Mouse (Mus musculus): ENCODE measurements at regions not wholly inside any gene's neighbourhood (a gene's known extent, or its start where the extent isn't known, plus 50 kb on each side); places are given as distances from the start of the nearest gene placed in this dataset.

DNA sequence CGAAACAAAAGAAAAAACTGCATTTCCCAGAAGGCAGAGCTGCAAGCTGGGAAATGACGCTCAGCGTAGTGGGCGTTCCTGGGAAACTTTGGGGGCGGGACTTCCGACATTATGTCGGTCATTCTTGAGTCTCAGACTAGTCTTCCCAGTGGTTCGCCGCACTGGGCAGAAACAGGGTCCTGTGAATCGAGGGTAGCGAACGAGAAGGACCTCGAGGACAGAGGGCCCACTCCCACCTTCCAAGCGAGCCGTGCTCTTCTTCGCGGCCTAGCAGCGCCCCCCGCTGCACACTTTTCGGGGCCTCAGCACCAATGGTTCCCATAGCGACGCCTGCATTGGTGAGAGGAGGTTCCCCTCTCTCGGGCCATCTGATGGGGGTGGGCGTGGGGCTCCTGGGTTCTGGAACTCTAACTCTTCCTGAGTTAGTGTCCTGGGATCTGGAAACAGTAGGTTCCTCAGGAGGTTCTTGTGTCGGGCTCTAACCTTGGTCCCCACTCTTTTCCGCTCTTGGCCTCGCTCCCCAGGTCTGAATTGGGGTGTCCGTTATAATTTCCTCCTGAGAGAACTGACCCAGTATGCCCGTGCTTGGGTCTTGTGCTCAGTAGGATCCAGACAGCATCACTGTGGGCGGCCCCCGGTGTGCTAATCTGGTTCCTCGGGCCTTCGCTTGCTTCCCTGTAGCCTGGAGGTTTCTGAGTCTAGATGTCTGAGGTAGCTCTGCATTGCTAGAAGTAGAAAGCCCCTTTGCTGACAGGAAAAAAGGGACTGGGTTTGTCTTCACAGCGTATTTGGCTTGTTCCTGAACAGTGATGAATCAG is 52.8 kb upstream of the Gramd1a start:
- peaks cover 24% of the 10 kb centered on the region for H3K36me3 ChIP-seq (replicated peaks; ENCODE audit: low read length)
- H3K27me3 ChIP-seq (replicated peaks) = no peaks in the 10 kb centered on the region
- no peak for TF ChIP-seq FLI1 (IDR thresholded peaks at IDR 0.05; ENCODE audit: low read length)
- TF ChIP-seq GATA1 (IDR thresholded peaks at IDR 0.05; ENCODE audit: borderline replicate concordance, low read length) = no peak
- H3K4me3 ChIP-seq (replicated peaks) = peak overlapping the region; percentile 96
- peaks cover 14% of the 10 kb centered on the region for H3K4me1 ChIP-seq
- H3K9me3 ChIP-seq = peaks cover 6% of the 10 kb centered on the region; the same call in 1 of the 2 replicates

DNA sequence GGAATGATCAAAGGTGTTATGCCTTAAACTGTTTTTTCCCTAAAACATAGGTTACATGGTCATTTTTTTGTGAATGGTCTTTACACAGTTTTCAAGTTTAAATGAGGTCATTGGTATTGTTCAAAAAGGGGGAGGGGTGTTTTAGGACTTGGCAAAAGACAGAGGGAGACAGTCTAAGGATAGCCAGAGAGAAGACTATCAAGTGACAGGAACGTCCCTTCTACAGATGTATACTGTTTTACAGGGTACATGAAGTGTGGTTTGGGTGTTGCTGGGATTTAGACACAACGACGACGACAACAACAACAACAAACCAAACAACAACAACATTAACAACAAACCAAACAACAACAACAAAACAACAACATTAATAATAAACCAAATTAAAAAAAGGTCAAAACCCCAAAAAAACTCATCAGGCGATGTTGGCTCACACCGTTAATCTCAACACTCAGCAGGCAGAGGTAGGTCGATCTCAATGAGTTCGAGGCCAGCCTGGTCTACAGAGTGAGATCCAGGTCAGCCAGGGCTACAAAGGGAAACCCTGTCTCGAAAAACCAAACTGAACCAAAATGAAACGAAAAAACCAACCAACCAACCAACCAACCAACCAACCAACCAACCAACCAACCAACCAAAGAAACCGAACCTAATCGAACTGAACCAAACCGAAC is 52.0 kb upstream of the Gramd1a start:
- no peak for TF ChIP-seq FLI1 (IDR thresholded peaks at IDR 0.05; ENCODE audit: low read length)
- TF ChIP-seq GATA1 (IDR thresholded peaks at IDR 0.05; ENCODE audit: borderline replicate concordance, low read length) = no peak
- H3K4me3 ChIP-seq (replicated peaks) = peak overlapping the region; percentile 96
- H3K36me3 ChIP-seq (replicated peaks; ENCODE audit: low read length) = peaks cover 24% of the 10 kb centered on the region
- H3K9me3 ChIP-seq = peaks cover 12% of the 10 kb centered on the region
- peaks cover 14% of the 10 kb centered on the region for H3K4me1 ChIP-seq
- H3K27me3 ChIP-seq (replicated peaks) = peaks cover 1% of the 10 kb centered on the region

Data from megakaryocyte, embryonic 14.5 days (primary cell).